Mouse (Mus musculus) left cerebral cortex, adult 6 months (tissue): Measurements from ENCODE around the gene Dhx8. TPM values are rescaled to one million over a fixed set of nuclear protein-coding genes. Genes with fewer than 3 reads are reported as not detected.

Source experiments
- long read RNA-seq, 2 experiments: library from polyadenylated mRNA; unstranded; transcript quantifications; one replicate each; pipeline ENCODE4 v2.0.0; 2019 to 2020
- polyA plus RNA-seq: library from polyadenylated mRNA; unstranded; fragments of <200 nt; fragmentation: Nextera tagmentation; gene quantifications from 2 replicates; pipeline ENCODE4 v1.2.3, GENCODE M21; 2021

Dhx8 gene
- polyA plus RNA-seq: 9.5 and 11.4 TPM in 2 replicates
- long read RNA-seq, experiment 1, full-length matches to known transcripts: 25 of 41 reads
- long read RNA-seq, experiment 1, partial matches to known transcripts: 11 of 41 reads
- long read RNA-seq, experiment 1, other reads (novel, unspliced or antisense): 5 of 41 reads
- long read RNA-seq, experiment 2, full-length matches to known transcripts: 5 of 23 reads
- long read RNA-seq, experiment 2, partial matches to known transcripts: 18 of 23 reads
- long read RNA-seq, experiment 2, other reads (novel, unspliced or antisense): 0 of 23 reads

GRCm38 (mm10) chr11:101732518-101733440, at the start of gene Dhx8:
TSS of gene Dhx8 (plus strand) at chr11:101732919.

GRCm38 (mm10) chr11:101785143-101785851, 52.6 kb downstream of the Dhx8 start, which contains the start of gene Etv4:
TSS of gene Etv4 (minus strand) at chr11:101785371.

Other genes starting within 250 kb of the Dhx8 start
- 0.25 and 0.56 TPM in 2 replicates for gene Brca1, start 181.0 kb upstream of the Dhx8 start, polyA plus RNA-seq
- gene Nbr1, start 180.8 kb upstream of the Dhx8 start, polyA plus RNA-seq: 41.3 and 42.5 TPM in 2 replicates
- gene Tmem106a, start 150.7 kb upstream of the Dhx8 start, polyA plus RNA-seq: 1.8 TPM in 2 replicates
- gene Gm11634, start 133.7 kb upstream of the Dhx8 start, polyA plus RNA-seq: not detected in 2 replicates
- gene Rdm1, start 105.7 kb upstream of the Dhx8 start, polyA plus RNA-seq: 24.5 and 26.6 TPM in 2 replicates
- gene Arl4d, start 67.4 kb upstream of the Dhx8 start, polyA plus RNA-seq: 14.8 and 18.5 TPM in 2 replicates
- 0.32 and 3.0 TPM in 2 replicates for gene Etv4, start 52.5 kb downstream of the Dhx8 start, polyA plus RNA-seq
- gene Meox1, start 161.5 kb downstream of the Dhx8 start, polyA plus RNA-seq: 0.34 and 0.59 TPM in 2 replicates
- not detected in 2 replicates for gene Sost, start 234.1 kb downstream of the Dhx8 start, polyA plus RNA-seq